Mouse (Mus musculus) ES-E14 (cell line): Measurements from ENCODE around the gene Prkaa1. TPM values are rescaled to one million over a fixed set of nuclear protein-coding genes. Genes with fewer than 3 reads are reported as not detected.
A peak's percentile ranks its signal among the peaks of the same experiment; 100 is the strongest.
"Not testable (repeated sequence)": the region's sequence is repeated elsewhere in the genome, so short reads cannot be mapped to it uniquely, and the experiment has no call there.

Experiments used
- DNase-seq: peaks from one replicate; pipeline ENCODE4 v3.0.0-alpha.2; 2013; ENCODE audit warnings: low read depth, low spot score
- H3K27ac ChIP-seq: 2 replicates; pipeline ENCODE4 v1.5.1; 2012; ENCODE audit warnings: low read depth, mild to moderate bottlenecking, low read length, moderate library complexity, mixed read lengths; ENCODE audit not compliant: poor library complexity, insufficient read depth, severe bottlenecking
- H3K36me3 ChIP-seq: 2 replicates; pipeline ENCODE4 v1.6.1; 2012; ENCODE audit warnings: mild to moderate bottlenecking, low read length, moderate library complexity, mixed read lengths; ENCODE audit not compliant: control insufficient read depth, poor library complexity, insufficient read depth, severe bottlenecking
- H3K4me1 ChIP-seq, 2 experiments: fragments of 150-350 bp in 1 of 2; sonication (generic) in 1 of 2; 2 replicates each; pipeline ENCODE4 v1.6.1; 2012; ENCODE audit warnings: low read length in 2 of 2, mild to moderate bottlenecking in 1 of 2, mixed read lengths in 1 of 2; ENCODE audit not compliant: control insufficient read depth in 2 of 2, insufficient read depth in 2 of 2, poor library complexity in 1 of 2
- H3K4me3 ChIP-seq, 2 experiments: fragments of 150-350 bp in 1 of 2; sonication (generic) in 1 of 2; 2 replicates each; pipeline ENCODE4 v1.5.1; 2012; ENCODE audit warnings: low read length in 2 of 2, low read depth in 1 of 2, mild to moderate bottlenecking in 1 of 2, mixed read lengths in 1 of 2; ENCODE audit not compliant: insufficient read depth in 1 of 2, poor library complexity in 1 of 2, severe bottlenecking in 1 of 2
- H3K9ac ChIP-seq: 2 replicates; pipeline ENCODE4 v1.6.1; 2012; ENCODE audit warnings: low read depth, mild to moderate bottlenecking, low read length, mixed read lengths; ENCODE audit not compliant: poor library complexity, insufficient read depth, severe bottlenecking
- H3K9me3 ChIP-seq: fragments of 150-350 bp; sonication (generic); 2 replicates; pipeline ENCODE4 v1.6.1; 2012; ENCODE audit warnings: low read depth, mild to moderate bottlenecking, low read length; ENCODE audit not compliant: control insufficient read depth, insufficient read depth
- CHD2 ChIP-seq: IDR thresholded peaks from 2 replicates; pipeline ENCODE4 v1.6.1; 2014; ENCODE audit warnings: mild to moderate bottlenecking, low read depth, low read length, inconsistent platforms
- HCFC1 ChIP-seq: IDR thresholded peaks from 2 replicates; pipeline ENCODE4 v1.6.1; 2012; ENCODE audit warnings: low read length, inconsistent platforms, borderline replicate concordance; ENCODE audit not compliant: insufficient read depth
- MAFK ChIP-seq: IDR thresholded peaks from 2 replicates; pipeline ENCODE4 v1.6.1; 2014; ENCODE audit warnings: mild to moderate bottlenecking, low read depth, low read length, inconsistent platforms; ENCODE audit not compliant: insufficient read depth
- ZC3H11A ChIP-seq: IDR thresholded peaks from 2 replicates; pipeline ENCODE4 v1.6.1; 2012; ENCODE audit warnings: low read depth, mild to moderate bottlenecking, inconsistent platforms, low read length, borderline replicate concordance
- ZNF384 ChIP-seq: IDR thresholded peaks from 2 replicates; pipeline ENCODE4 v1.6.1; 2012; ENCODE audit warnings: low read depth, low read length, inconsistent platforms
- in situ Hi-C, 2 experiments: fragments of 600-800 bp; cut with MboI; formaldehyde crosslinking; loops; one replicate each; pipeline ENCODE4 v1.15.1; 2025; ENCODE audit warnings: low sequenced_read_pairs in 2 of 2, inconsistent platforms in 1 of 2; ENCODE audit not compliant: unreplicated experiment in 2 of 2
- total RNA-seq: library from RNA; depleted of rRNA; stranded (reverse); fragments of 300-350 nt; gene quantifications from 2 replicates; pipeline ENCODE4 v1.2.3, GENCODE M21; 2012; rRNA removed

Prkaa1 gene
- total RNA-seq, 1 experiment: 12.9 TPM

- in situ Hi-C loops: no loop called here
- TF ChIP-seq ZNF384: no peak
- no peak for TF ChIP-seq MAFK
- TF ChIP-seq CHD2: no peak
- TF ChIP-seq ZC3H11A: no peak
- no peak for TF ChIP-seq HCFC1
- Histone ChIP-seq H3K4me1 (no peaks in the 10 kb centered on the region), H3K4me3 (no peak overlapping the region), H3K27ac (no peak overlapping the region), H3K36me3 (no peaks in the 10 kb centered on the region; the same call in 1 of the 2 replicates), H3K9ac (no peak overlapping the region), H3K9me3 (no peaks in the 10 kb centered on the region)
- DNase-seq: no peak
Observed at GRCm38 (mm10) chr15:5209116-5209515, 65.5 kb downstream of the Prkaa1 start.

DNA sequence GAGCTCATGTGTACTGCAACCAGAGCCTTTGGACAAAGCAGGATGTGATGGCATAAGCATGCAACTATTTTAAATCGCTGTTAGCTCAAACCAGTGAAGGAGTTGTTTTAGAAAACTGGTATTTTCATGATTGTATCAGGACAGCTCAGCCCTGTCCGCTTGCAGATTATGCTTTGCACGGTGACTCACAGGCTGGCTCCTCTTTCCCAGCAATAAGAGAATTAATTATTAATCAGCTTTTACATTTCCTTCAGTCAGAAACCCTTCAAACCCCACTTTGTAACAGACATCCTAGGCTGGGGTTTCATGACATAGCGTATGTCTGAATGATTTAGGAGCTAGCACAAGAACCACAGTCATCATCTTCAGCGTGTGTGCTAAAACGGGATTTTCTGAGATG, 76.8 kb downstream of the Prkaa1 start:
- H3K27ac ChIP-seq: no peak overlapping the region
- in situ Hi-C loops: no loop called here
- H3K4me3 ChIP-seq: no peak overlapping the region
- no peak overlapping the region for H3K9ac ChIP-seq
- H3K4me1 ChIP-seq: no peaks in the 10 kb centered on the region
- no peak for DNase-seq
- peaks cover 2% of the 10 kb centered on the region for H3K36me3 ChIP-seq
- H3K9me3 ChIP-seq: no peaks in the 10 kb centered on the region
- TF ChIP-seq ZNF384: no peak
- TF ChIP-seq CHD2: no peak
- no peak for TF ChIP-seq HCFC1
- TF ChIP-seq MAFK: no peak
- no peak for TF ChIP-seq ZC3H11A

DNA sequence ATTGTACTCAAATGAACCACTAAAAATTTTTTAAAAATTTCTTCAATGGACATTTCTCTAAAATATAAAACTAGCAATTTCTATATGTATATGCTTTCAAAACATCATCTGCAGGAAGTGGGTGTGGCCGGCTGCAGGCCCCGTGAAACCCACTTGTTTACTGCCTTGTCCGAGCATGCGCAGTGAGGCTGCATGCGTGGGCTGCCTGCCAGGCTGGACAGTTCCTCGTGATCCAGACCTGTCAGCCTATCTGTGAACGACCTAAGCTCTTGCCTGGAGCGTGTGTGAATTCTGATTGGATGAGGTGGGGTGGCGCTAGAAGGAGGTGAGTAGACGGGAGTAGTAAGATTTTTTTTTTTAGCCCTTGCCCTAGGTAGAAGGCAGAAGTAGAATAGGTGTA, 87.1 kb downstream of the Prkaa1 start:
- peaks cover 0 to 10% of the 10 kb centered on the region in 2 experiments; a peak in 1 of 4 replicates for H3K4me1 ChIP-seq

More for the DNA sequence above, 87.1 kb downstream of the Prkaa1 start:
- peak overlapping the region in 1 of 2 experiments; percentile 23; a peak in 1 of 4 replicates for H3K4me3 ChIP-seq
- H3K9ac ChIP-seq, DNase-seq, H3K9me3 ChIP-seq, H3K27ac ChIP-seq, H3K36me3 ChIP-seq: not testable (repeated sequence)
- in situ Hi-C loops: loop anchor here (10.0 to 25.0 kb wide), 3 partner anchors 684 to 982 kb away; no protein-coding TSS in a partner anchor
- TF ChIP-seq ZNF384: peak; percentile 52

Other genes with a start within 250 kb of the Prkaa1 start
- gene Mroh2b, start 245.1 kb upstream of the Prkaa1 start, total RNA-seq: 0.40 TPM in 1 of 2 replicates, not detected in the other
- 0.16 and 0.18 TPM in 2 replicates for gene C7, start 80.1 kb upstream of the Prkaa1 start, total RNA-seq
- gene Card6, start 35.3 kb upstream of the Prkaa1 start, total RNA-seq: 0.18 and 0.37 TPM in 2 replicates
- gene Rpl37, start 27.2 kb upstream of the Prkaa1 start, total RNA-seq: 1,373 and 1,829 TPM in 2 replicates
- 24.2 and 25.2 TPM in 2 replicates for gene Ttc33, start 41.7 kb downstream of the Prkaa1 start, total RNA-seq
- 1.6 and 2.0 TPM in 2 replicates for gene Ptger4, start 100.3 kb downstream of the Prkaa1 start, total RNA-seq